Mouse (Mus musculus) frontal cortex, adult (tissue): ENCODE data around the gene Dll1.

Source experiments
- ATAC-seq: cut with Nextera tagmentation; 2 replicates; pipeline ENCODE4 v1.9.2; 2017; ENCODE audit warnings: mild to moderate bottlenecking, moderate library complexity, mixed read lengths; ENCODE audit not compliant: low TSS enrichment

Dll1 gene

DNA sequence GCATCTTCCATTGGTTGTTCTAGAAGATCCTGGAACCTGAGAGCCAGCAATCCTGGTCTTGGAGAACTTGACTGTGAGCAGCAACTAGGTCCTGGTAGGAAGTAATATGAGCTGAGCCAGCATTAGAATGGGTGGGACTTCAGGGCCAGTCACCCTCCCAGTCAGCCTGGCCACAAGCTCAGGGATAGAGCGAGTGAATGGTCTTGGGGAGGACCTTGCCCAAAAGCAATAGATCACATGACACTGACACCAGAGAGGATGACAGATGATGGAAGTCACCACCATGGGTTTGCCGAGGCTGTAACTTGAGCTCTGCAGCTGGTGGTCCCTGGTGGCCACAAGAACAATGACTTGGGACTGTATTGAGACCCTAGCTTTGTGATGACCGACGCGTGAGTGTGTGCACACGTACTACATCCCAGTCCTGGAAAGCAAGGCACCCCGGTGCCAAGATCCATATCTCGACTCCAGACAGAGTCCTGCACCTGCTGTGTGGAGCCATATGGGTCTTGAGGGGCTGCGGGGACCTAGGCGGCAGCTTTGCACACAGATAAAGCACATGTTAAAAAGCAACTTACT lies 46.8 kb downstream of the Dll1 start:
- ATAC-seq = no peak

GRCm38 (mm10) chr17:15327106-15327505 lies 49.6 kb downstream of the Dll1 start:
- no peak for ATAC-seq

GRCm38 (mm10) chr17:15325976-15326842 lies 50.5 kb downstream of the Dll1 start:
- no peak for ATAC-seq

- no peak for ATAC-seq
Measured at GRCm38 (mm10) chr17:15323191-15323834, 53.4 kb downstream of the Dll1 start.
